Mouse (Mus musculus) heart, postnatal 10 days (tissue): ENCODE measurements at regions not wholly inside any gene's neighbourhood (a gene's known extent, or its start where the extent isn't known, plus 50 kb on each side); places are given as distances from the start of the nearest gene placed in this dataset.
A peak's percentile ranks its signal among the peaks of the same experiment; 100 is the strongest.

Source experiments
- DNase-seq, 2 experiments: peaks; one replicate each; pipeline ENCODE4 v3.0.0; 2021
- intact Hi-C: fragments of 180-260 bp; cut with DNase I; formaldehyde crosslinking; loops from one replicate; pipeline ENCODE4 v1.15.1; 2025

- intact Hi-C loops: loop anchor here (5.0 to 10.0 kb wide), 2 partner anchors 124 to 496 kb away; partner anchors contain the start of gene Tnr
- no peak for DNase-seq
These were observed 124.9 kb upstream of the Tnr start for GRCm38 (mm10) chr1:159398643-159399042.

DNA sequence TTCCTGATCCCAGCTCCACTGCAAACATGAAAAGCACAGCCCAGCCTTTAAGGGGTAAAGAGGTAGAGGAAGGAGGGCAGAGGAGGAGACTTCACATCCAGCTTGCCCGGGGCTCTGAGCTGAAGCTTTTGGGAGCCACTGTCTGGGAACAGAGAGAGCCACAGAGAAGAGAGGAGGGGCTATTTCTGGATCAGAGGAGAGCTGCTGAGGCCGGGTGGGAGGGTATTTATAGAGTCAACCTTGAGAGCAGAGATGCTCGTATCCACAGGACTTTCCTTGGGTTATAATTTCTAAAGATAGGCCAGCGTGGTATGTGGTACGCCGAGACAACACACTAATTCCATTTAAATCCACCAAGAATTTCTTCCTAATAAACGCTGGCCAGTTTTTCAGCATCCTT, 117.3 kb upstream of the Tnr start:
- intact Hi-C loops: no loop called here
- DNase-seq: peak in 1 of 2 experiments; percentile 8

- intact Hi-C loops: no loop called here
- no peak for DNase-seq
These were observed 116.8 kb upstream of the Tnr start for GRCm38 (mm10) chr1:159406781-159407180.

GRCm38 (mm10) chr1:159413374-159413773, 110.2 kb upstream of the Tnr start:
- intact Hi-C loops: no loop called here
- DNase-seq: no peak

DNA sequence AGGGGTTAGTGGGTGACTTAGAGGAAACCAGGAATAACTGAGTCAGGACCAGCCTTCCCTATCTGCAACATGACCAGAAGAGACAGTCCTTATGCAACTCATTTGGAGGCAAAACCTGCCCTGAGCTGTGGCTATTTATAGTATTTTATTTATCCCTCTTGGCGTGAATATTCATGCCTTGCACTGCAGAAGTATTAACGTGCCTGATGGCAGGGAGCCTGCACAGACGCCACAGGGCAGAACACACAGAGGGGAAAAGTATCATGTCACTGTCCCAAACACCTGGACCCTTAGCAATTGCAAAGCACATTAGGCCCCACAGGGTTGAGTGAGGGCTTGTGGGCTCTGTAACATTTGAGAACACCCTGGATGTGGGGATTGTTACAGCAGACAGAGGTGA, 107.9 kb upstream of the Tnr start:
- DNase-seq: peak; percentile 43
- intact Hi-C loops: no loop called here

- DNase-seq: no peak
- intact Hi-C loops: no loop called here
These were observed 106.4 kb upstream of the Tnr start for GRCm38 (mm10) chr1:159417176-159417575.

DNA sequence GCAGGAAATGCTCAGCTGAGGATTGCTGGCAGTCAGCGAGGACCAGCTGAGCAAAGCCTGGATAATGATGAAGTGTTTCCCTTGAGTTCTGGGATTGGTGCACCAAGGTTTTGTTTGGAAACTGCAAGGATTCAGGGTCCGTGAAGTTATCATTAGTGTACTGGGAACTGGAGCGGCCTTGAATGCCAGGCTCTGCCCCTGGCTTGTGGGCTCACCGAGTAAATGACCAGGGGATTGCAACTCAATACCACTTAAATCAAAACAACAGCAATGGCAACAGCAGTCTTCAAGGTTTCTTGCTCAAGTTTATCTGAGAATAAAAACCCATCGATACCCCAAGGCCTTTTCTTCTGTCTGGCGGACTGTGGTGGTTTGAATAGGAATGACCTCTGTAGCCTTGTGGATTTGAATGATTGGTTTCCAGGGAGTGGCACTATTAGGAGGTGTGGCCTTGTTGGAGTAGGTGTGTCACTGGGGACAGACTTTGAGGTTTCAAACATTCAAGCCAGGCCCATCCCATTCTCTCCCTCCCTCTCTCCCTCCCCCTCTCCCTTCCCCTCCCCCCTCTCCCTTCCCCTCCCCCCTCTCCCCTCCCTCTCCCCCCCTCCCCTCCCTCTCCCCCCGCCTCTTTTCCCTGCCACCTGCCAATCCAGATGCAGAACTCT, 104.1 kb upstream of the Tnr start:
- DNase-seq: no peak
- intact Hi-C loops: no loop called here

GRCm38 (mm10) chr1:159420189-159420588, 103.4 kb upstream of the Tnr start:
- DNase-seq: no peak
- intact Hi-C loops: no loop called here

DNA sequence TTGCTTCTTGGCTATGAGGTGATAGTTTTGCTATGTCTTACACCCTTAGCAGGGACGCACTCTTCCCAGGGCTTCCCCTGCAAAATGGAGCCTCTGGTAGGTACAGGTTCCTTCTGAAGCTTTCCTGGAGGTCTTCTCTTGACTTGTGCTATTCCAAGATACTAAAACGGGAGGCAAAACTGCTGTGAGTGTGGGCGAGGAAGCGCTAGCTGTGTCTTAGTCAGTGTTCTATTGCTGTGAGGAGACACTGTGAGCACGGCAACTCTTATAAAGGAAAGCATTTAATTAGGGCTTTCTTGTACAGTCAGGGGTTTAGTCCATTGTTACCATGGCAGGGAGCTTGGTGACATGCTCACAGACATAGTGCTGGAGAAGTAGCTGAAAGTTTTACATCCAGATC, 99.9 kb upstream of the Tnr start:
- intact Hi-C loops: no loop called here
- DNase-seq: no peak

- intact Hi-C loops: no loop called here
- no peak for DNase-seq
These were observed 93.6 kb upstream of the Tnr start for GRCm38 (mm10) chr1:159429926-159430325.

DNA sequence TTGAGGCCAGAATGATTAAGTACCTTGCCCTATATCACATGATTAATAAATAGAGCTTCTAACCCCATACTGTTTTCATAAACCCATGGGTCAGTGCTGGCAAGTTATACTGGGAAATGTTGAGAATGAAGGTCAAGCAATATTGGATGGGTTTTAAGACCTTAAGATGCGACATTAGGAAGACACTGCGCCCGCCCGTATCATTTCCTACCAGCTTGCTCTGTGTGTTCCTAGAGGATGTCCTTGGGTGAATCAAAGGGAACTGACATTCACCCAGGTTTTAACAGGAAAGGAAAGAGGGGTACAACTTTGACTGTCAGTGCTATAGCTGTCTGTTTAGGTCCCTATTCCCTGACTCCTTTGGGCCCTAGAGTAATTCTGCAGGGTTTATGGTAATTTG, 90.0 kb upstream of the Tnr start:
- no peak for DNase-seq
- intact Hi-C loops: no loop called here

DNA sequence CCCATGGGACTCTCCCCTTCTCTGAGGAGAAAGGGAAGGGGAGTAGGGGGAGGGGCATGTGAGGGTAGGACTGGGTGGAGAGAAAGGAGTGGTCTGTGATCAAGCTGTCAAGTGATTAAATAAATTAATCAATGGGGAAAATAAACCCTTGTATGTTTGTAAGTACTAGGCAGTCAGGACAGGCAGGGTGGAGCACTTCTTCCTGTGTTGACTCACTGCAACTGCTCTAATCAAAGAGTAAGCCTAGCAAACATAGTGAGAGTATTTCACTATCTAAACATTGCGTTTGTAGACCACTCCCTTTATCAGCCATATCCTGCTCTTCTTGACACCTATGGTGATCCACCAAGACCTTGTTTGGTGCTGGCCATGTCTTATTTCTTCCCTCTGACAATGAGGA, 82.8 kb upstream of the Tnr start:
- no peak for DNase-seq
- intact Hi-C loops: no loop called here

DNA sequence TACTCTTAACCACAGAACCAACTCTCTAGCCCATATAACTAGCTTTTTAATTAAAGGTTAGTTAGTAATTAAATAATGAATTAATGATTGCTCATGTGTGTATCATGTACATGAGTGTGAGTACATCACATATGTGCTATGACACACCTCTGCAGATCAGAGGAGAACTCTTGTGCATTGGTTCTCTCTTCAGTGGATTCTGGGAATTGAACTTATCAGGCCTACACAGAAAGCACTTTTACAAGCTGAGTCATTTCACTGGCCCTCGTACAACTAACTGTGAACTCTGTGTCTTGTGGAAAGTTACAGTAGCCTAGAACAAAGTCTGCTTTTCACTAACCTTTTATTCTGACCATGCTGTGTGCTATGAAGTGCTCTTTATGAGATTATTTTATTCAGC, 79.5 kb upstream of the Tnr start:
- no peak for DNase-seq
- intact Hi-C loops: no loop called here

- intact Hi-C loops: no loop called here
- DNase-seq: no peak
These were observed 78.1 kb upstream of the Tnr start for GRCm38 (mm10) chr1:159445465-159445864.

- no peak for DNase-seq
- intact Hi-C loops: no loop called here
These were observed 72.1 kb upstream of the Tnr start for GRCm38 (mm10) chr1:159451462-159451861.

DNA sequence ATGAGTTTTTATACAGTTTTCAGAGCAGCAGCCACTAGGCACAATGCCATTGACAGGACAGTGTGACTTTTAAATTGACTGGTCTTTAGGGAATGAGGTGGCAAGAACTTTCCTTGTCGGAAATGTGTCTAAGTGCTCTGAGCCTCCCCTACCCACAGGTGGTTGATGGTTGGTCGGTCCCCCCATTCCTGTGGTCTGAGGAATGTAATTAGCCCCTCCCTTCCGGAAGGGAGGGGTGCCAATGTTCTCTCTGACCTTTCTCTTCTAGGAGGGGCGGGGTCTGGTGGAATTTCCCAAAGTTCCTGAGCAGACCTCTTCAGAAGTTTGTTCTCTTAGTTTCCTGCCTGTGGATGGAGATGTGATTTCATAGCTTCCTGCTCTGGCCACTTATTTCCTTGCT, 62.7 kb upstream of the Tnr start:
- intact Hi-C loops: no loop called here
- DNase-seq: no peak

- intact Hi-C loops: no loop called here
- DNase-seq: no peak
These were observed 52.6 kb upstream of the Tnr start for GRCm38 (mm10) chr1:159470941-159471340.
